Mouse (Mus musculus) forebrain, embryonic 10.5 days (tissue): Measurements from ENCODE around the gene Vsir. TPM values are rescaled to one million over a fixed set of nuclear protein-coding genes. Genes with fewer than 3 reads are reported as not detected.

ENCODE experiments used
- DNase-seq: peaks from one replicate; pipeline ENCODE4 v3.0.0-alpha.2; 2017; ENCODE audit warnings: low spot score; ENCODE audit errors: extremely low spot score
- H3K27ac ChIP-seq: fragments of 300-500 bp; sonication (generic); 2 replicates; pipeline ENCODE4 v1.5.1; 2016; ENCODE audit warnings: mild to moderate bottlenecking
- H3K27me3 ChIP-seq: fragments of 300-500 bp; sonication (generic); 2 replicates; pipeline ENCODE4 v1.6.1; 2016; ENCODE audit warnings: mild to moderate bottlenecking; ENCODE audit not compliant: poor library complexity, severe bottlenecking
- H3K36me3 ChIP-seq: fragments of 300-500 bp; sonication (generic); replicated peaks from 2 replicates; pipeline ENCODE4 v1.6.1; 2016; ENCODE audit warnings: mild to moderate bottlenecking, moderate library complexity
- H3K4me1 ChIP-seq: fragments of 300-500 bp; sonication (generic); 2 replicates; pipeline ENCODE4 v1.6.1; 2016
- H3K4me3 ChIP-seq: fragments of 300-500 bp; sonication (generic); 2 replicates; pipeline ENCODE4 v1.5.1; 2016; ENCODE audit warnings: mild to moderate bottlenecking, moderate library complexity
- H3K9me3 ChIP-seq: fragments of 300-500 bp; sonication (generic); 2 replicates; pipeline ENCODE4 v1.6.1; 2016; ENCODE audit warnings: mild to moderate bottlenecking, moderate library complexity
- WGBS: fragments of 180-500 bp; shearing (Covaris S2); methylation state at CpG from one replicate; pipeline ENCODE4 v1.1.7; 2016; 5-methylcytosine and 5-hydroxymethylcytosine counted together
- polyA plus RNA-seq: library from polyadenylated mRNA; unstranded; fragments of >200 nt; fragmentation: Nextera tagmentation; extraction: Ambion mirVana; gene quantifications from 2 replicates; pipeline ENCODE4 v1.2.1, GENCODE M21; 2016

The Vsir gene
- polyA plus RNA-seq, 1 experiment from 2014 or later: 1.2 TPM

DNA sequence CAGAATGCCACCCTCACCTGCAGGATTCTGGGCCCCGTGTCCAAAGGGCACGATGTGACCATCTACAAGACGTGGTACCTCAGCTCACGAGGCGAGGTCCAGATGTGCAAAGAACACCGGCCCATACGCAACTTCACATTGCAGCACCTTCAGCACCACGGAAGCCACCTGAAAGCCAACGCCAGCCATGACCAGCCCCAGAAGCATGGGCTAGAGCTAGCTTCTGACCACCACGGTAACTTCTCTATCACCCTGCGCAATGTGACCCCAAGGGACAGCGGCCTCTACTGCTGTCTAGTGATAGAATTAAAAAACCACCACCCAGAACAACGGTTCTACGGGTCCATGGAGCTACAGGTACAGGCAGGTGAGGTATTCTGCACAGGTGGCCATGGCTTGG lies 11.2 kb downstream of the Vsir start:
- Histone ChIP-seq H3K9me3 (no peaks in the 10 kb centered on the region), H3K4me3 (no peak overlapping the region), H3K36me3 (no peaks in the 10 kb centered on the region), H3K4me1 (peaks cover 43% of the 10 kb centered on the region), H3K27me3 (no peaks in the 10 kb centered on the region), H3K27ac (no peak overlapping the region)
- WGBS: 95% methylated on average over 14 of the region's 14 CpGs
- DNase-seq: no peak

DNA sequence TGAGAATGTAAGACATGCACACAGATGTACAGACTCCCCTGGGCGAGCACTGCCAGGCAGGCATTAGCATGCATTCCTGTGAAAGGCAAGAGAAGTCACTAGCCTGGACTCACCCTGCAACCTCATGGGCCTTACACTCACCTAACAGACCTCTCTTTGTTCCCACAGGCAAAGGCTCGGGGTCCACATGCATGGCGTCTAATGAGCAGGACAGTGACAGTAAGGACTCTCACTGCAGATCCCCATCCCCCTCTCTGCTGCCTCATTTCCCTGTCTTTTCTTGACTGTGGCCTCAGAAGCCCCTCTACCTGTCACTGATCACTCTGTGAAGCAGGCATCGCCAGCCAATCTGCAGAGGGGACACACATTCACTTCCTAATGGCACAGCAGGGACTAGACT lies 12.1 kb downstream of the Vsir start:
- Histone ChIP-seq H3K27me3 (no peaks in the 10 kb centered on the region), H3K36me3 (no peaks in the 10 kb centered on the region), H3K27ac (no peak overlapping the region), H3K4me3 (no peak overlapping the region), H3K9me3 (no peaks in the 10 kb centered on the region), H3K4me1 (peaks cover 38% of the 10 kb centered on the region)
- 35% methylated on average over 4 of the region's 4 CpGs for WGBS
- no peak for DNase-seq

DNA sequence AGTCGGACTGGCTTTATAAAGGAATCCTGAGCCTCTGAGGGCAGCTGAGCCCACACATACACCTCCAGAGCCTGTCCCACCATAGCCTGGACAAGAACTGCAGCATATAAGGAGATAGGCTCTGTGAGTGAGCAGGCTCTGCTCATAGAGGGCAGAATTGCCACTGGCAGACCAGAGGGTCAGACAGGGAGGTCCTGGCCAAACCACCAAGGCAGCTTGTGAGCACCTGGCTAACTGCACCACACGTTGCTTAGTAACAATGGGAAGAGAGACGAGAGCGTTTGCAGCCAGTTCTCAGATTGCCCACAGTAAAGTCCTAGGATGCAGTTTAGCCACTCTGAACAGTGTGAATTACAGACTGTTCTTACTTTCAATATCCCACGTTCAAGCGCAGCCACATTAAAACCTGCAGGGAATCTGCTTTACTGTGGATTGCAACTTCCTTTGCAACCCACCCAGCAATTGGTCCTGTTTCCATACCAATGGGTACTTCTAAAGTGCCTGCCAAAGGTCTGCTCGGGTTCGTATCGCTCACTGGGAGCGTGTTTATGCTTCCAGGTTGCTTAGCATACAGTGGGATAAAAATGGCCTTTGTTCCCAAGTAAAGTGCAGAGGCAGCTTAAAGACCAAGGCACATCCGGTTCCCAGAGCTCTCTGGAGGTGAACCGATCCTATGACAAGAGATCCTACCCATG lies 15.1 kb downstream of the Vsir start:
- no peaks in the 10 kb centered on the region for H3K36me3 ChIP-seq
- no peak for DNase-seq
- WGBS: 69% methylated on average over 12 of the region's 12 CpGs

DNA sequence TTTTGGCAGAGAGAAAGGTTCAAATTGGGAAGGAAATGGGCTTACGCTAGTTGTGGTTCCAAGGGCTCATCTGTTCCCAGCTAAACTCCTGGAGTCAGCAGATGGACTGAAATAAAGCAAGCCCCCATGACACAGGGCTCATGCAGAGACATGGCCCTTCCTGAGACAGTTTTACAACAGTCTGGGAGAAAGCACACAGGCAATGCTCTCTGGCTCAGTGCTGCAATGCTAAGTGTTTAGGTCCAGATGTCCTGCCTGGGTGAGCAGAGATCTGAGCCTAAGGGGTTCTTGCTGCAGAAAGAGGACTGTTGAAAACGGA lies 15.6 kb downstream of the Vsir start:
- Histone ChIP-seq H3K36me3 (no peaks in the 10 kb centered on the region), H3K4me3 (no peak overlapping the region), H3K4me1 (peaks cover 39% of the 10 kb centered on the region), H3K9me3 (no peaks in the 10 kb centered on the region), H3K27ac (no peak overlapping the region; the same call in 1 of the 2 replicates), H3K27me3 (no peaks in the 10 kb centered on the region)
- no peak for DNase-seq
- 80% methylated on average over 2 of the region's 2 CpGs for WGBS

More for the DNA sequence above, 15.1 kb downstream of the Vsir start:
- Histone ChIP-seq H3K4me3 (no peak overlapping the region), H3K4me1 (peaks cover 41% of the 10 kb centered on the region), H3K9me3 (no peaks in the 10 kb centered on the region), H3K27ac (peak overlapping the region; percentile 11), H3K27me3 (no peaks in the 10 kb centered on the region)

DNA sequence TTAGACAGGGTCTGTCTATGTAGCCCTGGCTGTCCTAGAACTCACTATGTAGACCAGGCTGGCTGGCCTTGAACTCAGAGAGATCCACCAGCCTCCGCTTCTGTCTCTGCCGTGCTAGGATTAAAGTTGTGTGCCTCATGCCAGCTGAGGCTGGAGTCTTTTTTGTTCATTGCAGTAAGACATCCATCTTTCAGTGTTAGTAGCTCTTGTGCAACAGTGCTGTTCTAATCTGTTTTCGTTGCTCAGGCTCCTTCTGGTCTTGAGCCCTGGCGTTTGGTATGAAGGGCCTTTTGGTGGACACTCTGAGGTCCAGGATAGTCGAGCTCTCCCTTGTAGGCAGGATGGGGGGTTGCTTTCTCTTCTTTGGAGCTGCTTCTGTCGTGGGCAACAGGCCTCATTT lies 16.8 kb downstream of the Vsir start:
- no peak for DNase-seq
- Histone ChIP-seq H3K4me1 (peaks cover 36% of the 10 kb centered on the region), H3K36me3 (no peaks in the 10 kb centered on the region), H3K9me3 (no peaks in the 10 kb centered on the region), H3K4me3 (no peak overlapping the region), H3K27ac (no peak overlapping the region), H3K27me3 (no peaks in the 10 kb centered on the region)
- 72% methylated on average over 6 of the region's 6 CpGs for WGBS

DNA sequence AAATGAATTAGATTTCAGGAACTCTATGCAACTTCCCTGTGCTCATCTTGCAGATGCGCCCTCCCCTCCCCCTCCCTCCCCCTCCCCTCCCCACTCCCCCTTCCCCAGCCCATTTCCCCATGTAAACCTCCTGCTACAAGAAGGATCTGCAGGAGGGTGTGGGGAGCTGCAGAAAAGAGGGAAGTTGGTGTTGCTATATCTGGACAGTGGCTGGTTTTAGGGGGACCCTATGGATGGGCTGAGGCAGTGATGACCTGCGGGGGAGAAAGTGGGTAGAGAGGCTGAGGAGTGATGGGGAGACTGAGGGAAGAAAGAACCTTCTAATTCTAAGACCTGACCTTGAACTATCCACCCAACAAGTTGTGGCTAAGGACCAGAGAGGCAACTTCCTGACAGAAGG lies 20.5 kb downstream of the Vsir start:
- H3K9me3 ChIP-seq: no peaks in the 10 kb centered on the region
- H3K27ac ChIP-seq: no peak overlapping the region
- DNase-seq: no peak
- peaks cover 25% of the 10 kb centered on the region for H3K4me1 ChIP-seq
- H3K4me3 ChIP-seq: no peak overlapping the region
- no peaks in the 10 kb centered on the region for H3K36me3 ChIP-seq
- no peaks in the 10 kb centered on the region for H3K27me3 ChIP-seq
- 84% methylated on average over 2 of the region's 2 CpGs for WGBS

DNA sequence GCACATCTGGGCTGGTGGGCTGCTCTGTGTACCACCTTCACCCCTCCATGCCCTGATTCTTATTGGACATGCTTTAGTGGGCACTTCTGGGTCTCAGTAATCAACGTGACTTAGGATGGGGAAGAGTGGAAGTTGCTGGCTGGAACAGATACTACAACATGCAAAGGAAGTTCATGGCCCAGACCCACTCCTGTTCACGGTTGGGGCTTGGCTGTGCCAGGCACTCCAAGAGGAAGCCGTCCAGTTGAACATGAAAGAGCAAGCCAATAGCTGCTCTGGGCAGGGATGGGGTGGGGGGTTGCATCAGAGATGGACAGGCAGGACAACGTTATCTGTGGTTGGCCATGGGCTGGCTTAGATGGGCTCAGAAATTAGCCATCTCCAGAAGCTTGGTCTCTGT lies 21.3 kb downstream of the Vsir start:
- 84% methylated on average over 4 of the region's 4 CpGs for WGBS
- no peaks in the 10 kb centered on the region for H3K27me3 ChIP-seq
- no peaks in the 10 kb centered on the region for H3K36me3 ChIP-seq
- H3K4me3 ChIP-seq: no peak overlapping the region
- H3K9me3 ChIP-seq: no peaks in the 10 kb centered on the region
- H3K4me1 ChIP-seq: peaks cover 25% of the 10 kb centered on the region
- H3K27ac ChIP-seq: no peak overlapping the region
- DNase-seq: no peak

DNA sequence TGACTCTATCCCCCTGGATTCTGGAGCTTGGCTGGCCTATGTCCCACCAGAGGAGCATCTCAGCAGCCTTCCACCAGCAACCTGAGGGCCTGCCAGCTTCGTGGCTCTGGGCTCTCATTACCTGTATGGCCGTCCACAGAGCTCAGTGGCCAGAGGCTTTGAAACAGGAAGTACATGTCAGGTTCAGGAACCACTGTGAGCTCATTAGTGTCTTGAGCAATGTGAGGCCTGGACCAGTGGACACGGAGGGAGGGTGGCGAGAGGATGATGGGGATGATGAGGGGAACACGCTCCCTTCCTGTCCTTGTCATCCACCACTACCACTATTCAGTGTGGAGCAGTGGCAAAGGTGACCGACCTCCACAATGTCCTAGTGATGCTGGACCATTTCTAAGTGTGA lies 22.8 kb downstream of the Vsir start:
- H3K4me1 ChIP-seq: peaks cover 32% of the 10 kb centered on the region
- no peaks in the 10 kb centered on the region for H3K27me3 ChIP-seq
- H3K4me3 ChIP-seq: no peak overlapping the region
- H3K9me3 ChIP-seq: no peaks in the 10 kb centered on the region
- H3K27ac ChIP-seq: no peak overlapping the region
- DNase-seq: no peak
- no peaks in the 10 kb centered on the region for H3K36me3 ChIP-seq
- 91% methylated on average over 6 of the region's 6 CpGs for WGBS

DNA sequence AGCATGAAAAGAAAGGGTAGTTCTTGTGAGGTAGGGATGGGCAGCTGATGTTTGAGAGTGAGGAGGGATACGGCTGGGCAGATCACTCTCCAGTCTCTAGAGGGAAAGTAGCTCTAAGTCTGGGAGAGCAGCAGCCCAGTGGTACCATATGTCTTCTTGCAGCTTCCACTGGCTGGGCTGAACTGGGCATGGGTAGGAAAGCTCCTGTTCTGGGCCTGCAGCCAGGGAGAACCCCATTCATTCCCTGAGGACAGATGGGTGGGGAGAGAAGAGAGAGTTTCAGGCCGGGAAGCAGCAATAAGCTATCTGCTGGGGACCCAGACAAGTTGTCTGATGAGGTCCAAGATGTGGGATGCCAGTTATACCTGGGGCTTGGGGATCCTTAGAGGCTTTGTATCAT lies 23.4 kb downstream of the Vsir start:
- WGBS: 80% methylated on average over 2 of the region's 2 CpGs
- no peak for DNase-seq
- H3K4me1 ChIP-seq: peaks cover 29% of the 10 kb centered on the region
- H3K36me3 ChIP-seq: no peaks in the 10 kb centered on the region
- H3K27ac ChIP-seq: no peak overlapping the region
- no peaks in the 10 kb centered on the region for H3K27me3 ChIP-seq
- H3K9me3 ChIP-seq: no peaks in the 10 kb centered on the region
- H3K4me3 ChIP-seq: no peak overlapping the region

DNA sequence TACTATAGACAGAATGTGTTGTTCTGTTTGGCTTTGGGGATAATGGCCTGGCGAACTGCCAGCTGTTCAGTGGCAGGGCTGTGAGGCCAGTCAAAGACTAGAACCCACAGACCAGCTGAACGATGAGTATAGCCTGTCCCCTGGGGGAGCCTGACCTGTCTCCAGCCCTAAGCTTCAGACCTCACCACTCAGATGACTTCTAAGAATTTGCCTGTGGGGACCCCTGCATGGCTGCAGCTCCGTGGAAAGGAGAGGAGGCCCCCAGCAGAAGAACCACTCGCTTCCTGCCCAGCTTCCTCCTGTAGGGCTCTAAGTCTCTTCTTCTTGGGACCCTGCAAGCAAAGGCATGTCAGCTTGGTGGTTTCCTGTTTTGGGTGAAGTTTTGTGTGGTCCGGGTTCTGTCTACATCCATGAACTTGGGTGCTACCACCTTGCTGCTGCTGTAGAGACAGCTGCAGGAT lies 24.0 kb downstream of the Vsir start:
- Histone ChIP-seq H3K9me3 (no peaks in the 10 kb centered on the region), H3K4me1 (peaks cover 31% of the 10 kb centered on the region), H3K4me3 (no peak overlapping the region), H3K36me3 (no peaks in the 10 kb centered on the region), H3K27me3 (no peaks in the 10 kb centered on the region), H3K27ac (no peak overlapping the region)
- no peak for DNase-seq
- WGBS: 78% methylated on average over 5 of the region's 5 CpGs

DNA sequence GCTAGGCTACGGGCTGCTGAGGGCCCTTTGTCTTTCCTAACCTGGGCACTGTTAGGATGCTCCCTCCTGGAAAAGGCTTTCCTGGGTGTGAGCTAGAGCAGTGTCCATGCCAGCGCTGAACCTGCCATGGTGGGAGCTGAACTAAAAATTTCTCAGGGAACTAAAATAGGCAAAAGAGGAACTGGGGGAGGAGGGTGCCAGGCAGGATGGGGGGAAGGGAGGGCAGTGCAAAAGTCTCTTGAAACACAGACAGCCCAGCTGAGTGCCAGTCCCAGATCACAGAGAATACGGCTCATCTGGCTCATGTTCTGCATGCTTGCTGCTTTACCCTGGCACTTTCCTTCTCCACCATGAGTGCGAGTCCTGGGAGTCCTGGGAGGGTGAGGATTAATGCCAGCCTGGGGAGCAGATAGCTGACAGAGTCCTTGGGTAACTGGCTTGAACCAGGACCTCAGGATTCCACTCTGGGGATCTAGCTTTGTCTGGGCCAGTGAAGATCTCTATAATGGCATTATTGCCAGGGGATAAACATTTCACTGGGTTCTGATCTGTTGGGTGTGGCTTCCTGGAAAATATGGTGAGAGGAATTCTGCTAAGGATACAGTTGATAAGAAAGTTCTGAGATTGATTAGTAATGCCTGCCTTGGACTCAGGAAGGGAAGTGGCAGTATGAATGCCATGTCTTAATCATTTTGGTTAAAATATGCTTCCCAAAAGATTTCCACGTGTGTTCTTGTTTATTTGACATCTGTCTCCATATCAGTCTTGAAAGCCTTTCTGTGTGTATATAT lies 25.1 kb downstream of the Vsir start:
- 80% methylated on average over 5 of the region's 5 CpGs for WGBS
- Histone ChIP-seq H3K9me3 (no peaks in the 10 kb centered on the region), H3K36me3 (no peaks in the 10 kb centered on the region), H3K4me1 (peaks cover 33% of the 10 kb centered on the region), H3K4me3 (no peak overlapping the region), H3K27ac (no peak overlapping the region), H3K27me3 (no peaks in the 10 kb centered on the region)
- DNase-seq: no peak

DNA sequence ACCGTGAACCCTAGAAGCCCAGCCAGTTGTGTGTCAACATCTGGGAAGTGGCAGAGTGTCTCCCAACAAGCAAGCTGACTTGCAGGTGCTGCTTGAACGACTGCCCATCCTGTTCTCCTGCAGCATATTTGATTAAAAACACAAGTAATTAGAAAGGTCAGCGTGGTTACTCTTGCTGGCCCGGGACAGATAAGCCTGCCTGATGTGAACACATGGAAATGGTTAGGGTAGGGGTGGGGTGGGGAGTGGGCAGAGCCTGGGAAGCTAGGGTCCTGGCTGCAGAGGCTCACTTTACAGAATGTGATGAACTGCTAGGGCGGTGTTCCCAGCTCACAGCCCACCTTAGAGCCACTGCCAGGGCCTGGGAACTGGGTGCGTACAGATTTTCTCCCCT lies 26.9 kb downstream of the Vsir start:
- DNase-seq: peak; percentile 19
- Histone ChIP-seq H3K4me1 (peaks cover 33% of the 10 kb centered on the region), H3K36me3 (no peaks in the 10 kb centered on the region), H3K27me3 (no peaks in the 10 kb centered on the region), H3K27ac (peak overlapping the region; percentile 56), H3K4me3 (no peak overlapping the region), H3K9me3 (no peaks in the 10 kb centered on the region)
- 66% methylated on average over 6 of the region's 6 CpGs for WGBS

DNA sequence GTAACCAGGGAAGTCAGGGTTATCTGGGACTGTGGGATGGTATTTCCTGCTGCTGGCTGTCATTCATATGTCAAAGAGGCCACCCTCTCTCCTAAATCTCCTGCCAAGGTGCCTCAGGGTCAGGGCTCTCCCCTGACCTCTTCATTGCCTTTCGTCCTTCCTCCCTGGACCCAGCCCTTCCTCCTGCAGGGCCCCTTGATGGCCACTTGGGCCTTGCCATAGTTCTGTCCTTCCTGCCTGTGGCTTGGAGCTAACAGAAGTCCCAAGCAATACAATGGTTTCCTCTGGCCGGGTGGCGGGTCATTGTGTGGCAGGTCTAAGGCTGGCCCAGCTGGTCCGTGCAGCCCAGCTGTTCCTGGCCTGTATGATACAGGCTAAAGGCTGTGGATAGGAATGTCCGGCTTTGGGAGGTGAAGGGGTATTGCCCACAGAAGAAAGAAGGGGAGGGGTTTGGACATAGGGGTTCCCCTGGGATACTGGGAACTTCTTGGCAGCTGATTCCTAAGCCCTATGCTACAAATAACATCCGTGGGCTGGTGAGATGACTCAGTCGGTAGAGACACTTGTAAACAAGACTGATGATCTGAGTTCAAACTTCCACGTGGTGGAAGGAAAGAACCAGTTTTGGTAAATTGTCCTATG lies 27.4 kb downstream of the Vsir start:
- 62% methylated on average over 8 of the region's 8 CpGs for WGBS
- Histone ChIP-seq H3K4me1 (peaks cover 33% of the 10 kb centered on the region), H3K27me3 (no peaks in the 10 kb centered on the region), H3K36me3 (no peaks in the 10 kb centered on the region), H3K27ac (peak overlapping the region; percentile 56), H3K9me3 (no peaks in the 10 kb centered on the region), H3K4me3 (no peak overlapping the region)
- peak; percentile 21 for DNase-seq
